Mouse (Mus musculus) embryo, embryonic 11 days (tissue): Measurements from ENCODE around the gene Dxo.

Source experiments
- DNase-seq: peaks from one replicate; pipeline ENCODE4 v3.0.0-alpha.2; 2015

Dxo gene

GRCm38 (mm10) chr17:34881683-34882310 lies 45.0 kb downstream of the Dxo start, which contains the start of gene Gm20547:
Gene Gm20547, minus strand, starts transcription at chr17:34882042.
- DNase-seq: no peak

GRCm38 (mm10) chr17:34883332-34883731 lies 46.5 kb downstream of the Dxo start:
- DNase-seq: no peak

- DNase-seq: no peak
Observed at GRCm38 (mm10) chr17:34884704-34885103, 47.9 kb downstream of the Dxo start.

- DNase-seq: no peak
Observed at GRCm38 (mm10) chr17:34885615-34886014, 48.8 kb downstream of the Dxo start.

- DNase-seq: no peak
Observed at GRCm38 (mm10) chr17:34887942-34888341, 51.1 kb downstream of the Dxo start.
